Mouse (Mus musculus) thymus, postnatal 25 days (tissue): ENCODE measurements around the gene Lasp1.
"Not testable (repeated sequence)": the region's sequence is repeated elsewhere in the genome, so short reads cannot be mapped to it uniquely, and the experiment has no call there.

Experiments used
- DNase-seq: peaks from one replicate; pipeline ENCODE4 v3.0.0; 2022

The Lasp1 gene

GRCm38 (mm10) chr11:97830501-97830900, 31.7 kb downstream of the Lasp1 start:
- DNase-seq: no peak

- DNase-seq: no peak
These were observed 33.2 kb downstream of the Lasp1 start for GRCm38 (mm10) chr11:97832001-97832400.

- no peak for DNase-seq
These were observed 34.6 kb downstream of the Lasp1 start for GRCm38 (mm10) chr11:97833352-97833751.

GRCm38 (mm10) chr11:97836541-97836940, 37.7 kb downstream of the Lasp1 start:
- DNase-seq: peak; percentile 44

- DNase-seq: not testable (repeated sequence)
These were observed 38.3 kb downstream of the Lasp1 start for GRCm38 (mm10) chr11:97837051-97837450.

GRCm38 (mm10) chr11:97837641-97838149, 38.9 kb downstream of the Lasp1 start:
- no peak for DNase-seq

GRCm38 (mm10) chr11:97838779-97839440, 40.1 kb downstream of the Lasp1 start:
- no peak for DNase-seq

- DNase-seq: no peak
These were observed 40.8 kb downstream of the Lasp1 start for GRCm38 (mm10) chr11:97839441-97840134.

GRCm38 (mm10) chr11:97840135-97840490, 41.3 kb downstream of the Lasp1 start:
- DNase-seq: no peak

- no peak for DNase-seq
These were observed 41.7 kb downstream of the Lasp1 start, which contains the start of gene B230217C12Rik for GRCm38 (mm10) chr11:97840539-97840954. TSS of gene B230217C12Rik (plus strand) at chr11:97840780.

- peak; percentile 71 for DNase-seq
These were observed 42.3 kb downstream of the Lasp1 start for GRCm38 (mm10) chr11:97840991-97841661.

GRCm38 (mm10) chr11:97842001-97842400, 43.2 kb downstream of the Lasp1 start:
- DNase-seq: no peak

- no peak for DNase-seq
These were observed 51.6 kb downstream of the Lasp1 start for GRCm38 (mm10) chr11:97850367-97850766.

- no peak for DNase-seq
These were observed 52.8 kb downstream of the Lasp1 start for GRCm38 (mm10) chr11:97851601-97852000.

GRCm38 (mm10) chr11:97855473-97855872, 56.7 kb downstream of the Lasp1 start:
- DNase-seq: no peak

- DNase-seq: no peak
These were observed 63.3 kb downstream of the Lasp1 start for GRCm38 (mm10) chr11:97862148-97862547.

GRCm38 (mm10) chr11:97865421-97865820, 66.6 kb downstream of the Lasp1 start:
- no peak for DNase-seq

- no peak for DNase-seq
These were observed 67.5 kb downstream of the Lasp1 start for GRCm38 (mm10) chr11:97866091-97866888.

GRCm38 (mm10) chr11:97867591-97867990, 68.8 kb downstream of the Lasp1 start:
- no peak for DNase-seq

- not testable (repeated sequence) for DNase-seq
These were observed 73.6 kb downstream of the Lasp1 start for GRCm38 (mm10) chr11:97872378-97872777.

GRCm38 (mm10) chr11:97874396-97874795, 75.6 kb downstream of the Lasp1 start:
- no peak for DNase-seq

- DNase-seq: no peak
These were observed 78.5 kb downstream of the Lasp1 start for GRCm38 (mm10) chr11:97877341-97877740.

- DNase-seq: no peak
These were observed 81.6 kb downstream of the Lasp1 start for GRCm38 (mm10) chr11:97880362-97880761.
